Mouse (Mus musculus) neural tube, embryonic 10.5 days (tissue): ENCODE measurements at regions not wholly inside any gene's neighbourhood (a gene's known extent, or its start where the extent isn't known, plus 50 kb on each side); places are given as distances from the start of the nearest gene placed in this dataset.

Experiments used
- DNase-seq: peaks from one replicate; pipeline ENCODE4 v3.0.0-alpha.2; 2017; ENCODE audit warnings: low spot score; ENCODE audit errors: extremely low spot score

DNA sequence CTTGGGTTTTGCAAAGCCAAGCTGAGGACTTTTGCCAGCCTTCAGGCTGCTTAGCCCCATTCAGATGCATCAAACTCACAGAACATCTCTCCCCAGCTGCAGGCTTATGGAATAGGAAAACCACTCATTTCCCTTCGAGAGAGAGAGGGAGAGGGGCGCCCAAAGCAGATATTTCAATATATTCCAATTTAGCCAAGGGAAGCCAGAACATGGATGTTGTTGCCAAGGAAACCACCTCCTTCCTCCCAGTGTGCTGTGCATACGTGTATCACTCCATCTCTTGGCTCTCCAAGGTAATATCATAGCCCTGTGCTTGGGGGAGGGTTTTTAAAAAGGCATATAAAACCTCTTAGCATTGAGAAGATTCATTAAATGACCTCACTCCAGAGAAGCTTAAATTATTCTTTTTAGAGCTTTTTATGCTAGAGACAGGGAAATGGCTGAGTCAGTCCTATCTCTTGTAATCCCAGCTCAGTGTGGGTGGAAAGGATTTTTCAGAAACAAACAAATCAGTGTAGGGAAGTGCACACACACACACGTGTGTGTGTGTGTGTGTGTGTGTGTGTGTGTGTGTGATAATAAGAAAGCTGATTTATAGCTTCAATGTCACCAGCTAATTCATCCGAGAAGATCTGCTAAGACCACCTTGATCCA is 245.1 kb downstream of the Rps24 start:
- no peak for DNase-seq

DNA sequence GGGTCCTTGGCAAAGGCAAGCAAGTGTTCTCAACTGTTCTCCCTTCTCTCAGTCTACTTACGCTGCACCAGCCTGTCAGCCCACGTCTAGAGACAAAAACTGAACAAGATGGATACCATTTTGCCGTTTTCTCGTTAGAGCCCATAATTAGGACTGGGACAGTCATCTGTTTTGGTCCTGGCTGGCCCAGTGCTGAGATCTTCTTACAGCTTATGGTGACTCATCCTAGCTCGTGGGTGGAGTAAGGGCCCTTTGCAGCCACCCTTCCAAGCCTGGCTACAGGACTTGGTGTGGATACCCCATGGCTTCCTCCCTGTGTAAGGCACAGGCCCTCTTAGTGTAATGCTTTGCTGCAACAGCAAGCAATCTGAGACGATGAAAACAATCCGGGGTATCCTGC is 246.4 kb downstream of the Rps24 start:
- no peak for DNase-seq

DNA sequence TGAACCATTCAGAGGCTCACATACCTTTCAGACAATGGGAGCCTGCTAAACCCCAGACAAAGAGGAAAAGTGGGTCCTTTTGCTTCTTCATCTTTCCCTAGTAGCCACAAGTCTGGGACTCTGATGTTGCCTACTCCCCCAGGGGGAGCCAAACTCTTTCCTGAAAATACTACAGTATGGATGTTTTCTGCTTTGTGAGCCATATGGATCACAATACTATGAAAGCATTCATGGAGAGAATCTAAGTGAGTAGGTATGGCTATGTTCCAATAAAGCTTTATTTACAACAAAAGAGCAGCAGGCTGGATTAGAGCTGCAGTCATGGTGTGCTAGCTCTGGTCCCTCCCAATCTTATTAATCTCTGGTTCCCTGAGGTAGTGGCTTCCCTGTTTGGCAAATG is 251.9 kb downstream of the Rps24 start:
- no peak for DNase-seq

DNA sequence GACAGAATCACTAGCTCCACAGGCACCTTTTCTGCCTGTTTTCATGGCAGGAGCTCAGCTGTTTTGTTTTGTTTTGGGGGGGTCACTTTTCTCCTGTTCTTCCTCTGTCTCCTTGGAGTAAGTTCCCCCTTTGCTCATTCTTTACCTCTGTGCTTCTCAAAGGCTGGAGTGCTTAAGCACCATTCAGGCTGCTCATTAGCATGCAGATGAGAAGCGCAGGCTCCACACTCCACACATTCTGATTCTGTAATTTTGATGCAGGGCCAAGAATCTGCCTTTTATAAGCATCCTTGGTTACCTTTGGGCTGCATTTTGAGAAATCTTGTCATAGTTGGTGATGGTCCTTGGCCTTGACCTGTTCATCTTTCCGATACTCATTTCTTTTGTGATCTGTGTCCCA is 257.5 kb downstream of the Rps24 start:
- no peak for DNase-seq

DNA sequence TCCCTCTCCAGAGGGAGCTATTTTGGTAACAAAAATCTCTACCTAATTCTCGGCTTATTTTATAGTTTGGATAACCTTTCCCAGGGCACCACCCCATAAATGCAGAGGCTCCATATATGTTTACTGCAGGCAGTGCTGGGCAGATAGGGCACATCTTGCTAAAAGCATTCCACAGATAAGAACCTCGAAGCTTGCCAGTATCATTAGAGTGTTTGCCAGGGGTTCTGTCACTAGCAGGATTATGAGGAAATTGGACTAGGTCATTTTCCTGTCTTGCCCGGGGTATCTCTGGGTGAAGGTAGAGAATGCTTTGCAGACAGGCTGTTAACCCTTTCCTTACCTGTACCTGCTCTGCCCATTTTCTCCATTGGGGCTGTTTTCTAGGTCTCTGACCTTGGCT is 258.8 kb downstream of the Rps24 start:
- DNase-seq: no peak

DNA sequence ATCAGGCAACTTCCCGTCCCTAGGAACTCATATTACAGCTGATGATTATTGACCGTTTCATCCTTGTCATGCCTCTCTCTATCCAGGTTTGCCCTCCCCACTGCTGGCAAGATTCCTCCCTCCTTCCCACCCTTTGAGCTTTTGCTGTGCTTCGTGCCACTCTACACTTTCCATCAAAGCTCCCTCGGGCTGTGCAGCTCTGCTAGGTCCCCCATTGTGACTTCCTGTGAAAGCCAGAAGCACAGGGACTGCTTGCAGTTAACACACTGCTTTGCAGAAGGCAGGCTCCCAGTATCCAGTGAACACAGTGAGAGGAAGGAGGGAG is 260.5 kb downstream of the Rps24 start:
- DNase-seq: no peak

DNA sequence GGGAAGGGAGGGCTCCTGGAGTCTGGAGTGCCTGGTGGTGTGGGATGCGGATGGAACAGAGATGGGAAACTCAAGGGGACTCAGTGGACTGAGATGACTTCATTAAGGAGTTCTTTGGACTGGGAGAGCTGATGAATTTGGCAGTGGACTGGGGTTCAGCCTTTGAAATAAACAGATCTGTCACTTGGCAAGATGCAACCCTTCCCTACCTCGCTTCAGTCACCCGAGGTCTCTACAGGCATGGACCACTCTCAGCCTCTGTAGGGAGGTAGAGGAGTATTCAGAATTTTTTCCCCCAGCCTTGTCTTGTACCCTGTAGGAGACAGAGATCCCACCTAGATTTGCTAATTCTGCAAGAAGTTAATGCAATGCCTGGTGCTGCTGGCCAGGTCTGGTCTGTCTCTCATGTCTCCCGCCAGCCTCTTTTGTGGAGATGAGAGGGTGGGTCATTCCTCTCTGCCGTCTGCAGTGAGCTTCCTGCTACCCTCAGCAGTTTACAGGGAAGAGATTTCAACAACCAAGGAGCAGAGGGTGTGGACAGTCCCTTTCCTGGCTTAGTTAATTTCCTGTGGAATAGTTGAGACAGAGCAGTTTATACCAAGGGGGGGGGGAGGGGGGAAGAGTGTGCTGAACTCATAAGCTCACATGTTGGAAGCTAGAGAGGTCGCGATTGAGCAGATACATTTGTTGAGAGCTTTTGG is 261.0 kb downstream of the Rps24 start:
- DNase-seq: no peak

DNA sequence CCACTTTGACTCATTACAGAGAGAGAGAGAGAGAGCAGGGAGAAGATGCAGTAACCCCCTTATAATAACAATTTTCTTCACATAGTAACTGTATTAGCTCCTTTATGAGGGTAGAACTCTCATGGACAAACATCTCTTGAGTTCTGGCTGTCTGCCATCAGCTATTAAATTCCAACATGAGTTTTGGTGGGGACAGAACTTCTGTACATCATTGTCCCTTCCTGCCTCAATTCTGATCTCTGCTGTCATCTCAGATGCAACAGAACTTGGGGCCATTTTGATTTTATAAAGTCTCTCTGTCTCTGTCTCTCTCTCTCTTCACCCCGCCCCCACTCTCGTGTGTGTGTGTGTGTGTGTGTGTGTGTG is 261.6 kb downstream of the Rps24 start:
- DNase-seq: no peak

DNA sequence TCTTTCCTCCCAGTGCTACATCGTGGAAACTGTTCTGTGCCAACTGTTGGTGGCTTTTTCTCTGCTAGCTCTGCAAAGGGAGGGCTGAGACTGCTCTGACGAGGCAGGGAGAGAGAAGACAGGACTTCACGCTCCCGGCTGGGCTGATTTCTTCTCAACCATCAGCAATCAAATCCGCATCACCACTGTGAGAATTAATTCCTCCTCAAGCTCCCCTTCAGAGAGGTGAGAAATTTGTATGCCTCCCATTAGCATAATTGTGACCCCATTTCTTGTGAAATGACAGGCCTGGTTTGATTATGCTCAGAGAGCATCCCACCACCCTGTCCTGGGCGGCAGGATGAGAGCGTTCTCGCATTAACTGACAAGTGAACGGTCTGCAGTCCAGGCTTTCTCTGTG is 262.4 kb downstream of the Rps24 start:
- no peak for DNase-seq

DNA sequence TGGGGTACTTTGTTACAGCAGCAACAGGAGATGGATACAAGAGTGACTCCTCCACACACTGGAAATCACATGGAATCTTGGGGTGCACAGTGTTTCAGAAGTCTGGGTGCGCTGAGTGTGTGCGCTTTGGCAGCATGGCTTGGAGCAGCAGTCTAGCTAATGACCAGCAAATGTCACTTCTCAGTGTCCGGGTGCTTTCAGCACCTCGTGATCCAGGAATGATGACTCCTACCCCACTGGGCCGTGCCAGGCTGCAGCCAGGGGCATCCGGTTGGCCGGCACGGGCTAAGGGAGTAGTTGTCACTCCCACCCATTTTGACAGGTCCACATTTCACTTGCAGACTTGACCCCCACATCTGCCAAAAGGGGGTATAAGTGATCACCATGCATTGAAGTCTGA is 264.3 kb downstream of the Rps24 start:
- DNase-seq: no peak

DNA sequence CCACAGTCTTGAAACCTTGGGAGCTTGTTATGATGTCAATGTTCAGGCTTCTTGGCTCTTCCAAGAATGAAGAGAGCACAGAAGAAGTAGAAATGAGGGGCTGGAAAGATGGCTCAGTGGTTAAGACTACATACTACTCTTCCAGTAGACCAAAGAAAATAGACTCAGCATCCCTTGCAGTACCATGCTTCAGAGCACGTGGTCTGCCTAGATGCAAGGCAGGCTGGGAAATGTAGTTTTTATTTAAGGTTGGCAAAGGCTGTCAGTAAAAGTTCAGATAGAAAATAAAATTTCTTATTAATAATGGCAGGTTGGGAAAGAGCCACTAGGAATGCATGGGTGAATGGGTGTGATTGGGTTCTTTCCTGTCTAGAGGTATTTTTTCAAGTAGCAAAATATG is 267.8 kb downstream of the Rps24 start:
- DNase-seq: no peak

DNA sequence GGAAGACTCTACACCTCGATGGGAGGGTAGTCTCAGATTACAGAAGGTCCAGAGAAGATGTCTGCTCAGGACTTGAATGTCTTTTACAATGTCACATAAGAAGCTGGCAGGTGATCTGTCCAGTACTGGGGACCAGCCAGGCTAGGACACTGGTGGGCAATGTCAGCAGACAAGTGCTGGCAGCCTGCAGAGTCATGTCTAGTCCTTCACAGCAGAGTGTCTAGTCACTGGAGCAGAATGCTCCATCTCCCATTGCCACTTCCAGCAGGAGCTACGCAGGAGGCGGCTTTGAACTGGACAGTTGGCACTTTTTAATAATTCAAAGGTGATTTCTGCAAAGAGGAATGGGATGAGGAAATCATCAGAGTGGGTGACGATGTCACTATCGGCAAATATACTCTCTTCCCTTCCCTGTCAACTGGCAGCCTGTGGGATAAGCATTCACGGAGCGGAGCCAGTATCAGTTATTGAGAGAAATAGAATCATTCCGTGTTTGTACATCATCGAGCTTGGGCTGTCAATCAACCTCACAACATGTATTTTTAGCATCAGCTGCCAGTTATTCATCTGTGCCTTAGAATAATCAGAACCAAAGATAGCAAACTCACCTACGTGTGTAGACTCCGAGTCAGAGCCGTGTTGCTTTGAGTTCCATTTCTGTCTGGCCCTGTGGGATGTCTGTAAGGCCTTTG is 268.6 kb downstream of the Rps24 start:
- no peak for DNase-seq

DNA sequence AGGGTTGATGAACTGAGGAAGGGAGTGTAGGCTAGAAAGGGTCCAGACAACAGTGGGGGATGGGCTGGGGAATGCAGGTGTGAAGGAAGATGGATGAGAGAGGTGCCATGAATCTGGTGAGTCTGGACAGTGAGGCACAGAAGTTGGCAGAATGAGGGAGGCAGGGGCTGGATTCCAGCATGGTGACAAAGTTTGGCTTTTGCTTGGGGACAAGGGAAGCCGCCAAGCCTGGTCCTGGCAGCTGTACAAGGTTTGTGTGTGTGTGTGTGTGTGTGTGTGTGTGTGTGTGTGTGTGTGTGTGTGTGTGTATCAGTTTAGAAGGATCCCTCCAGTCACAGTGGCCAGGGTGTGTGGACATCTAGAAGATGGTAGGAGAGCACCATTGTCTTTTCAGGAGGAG is 270.4 kb downstream of the Rps24 start:
- no peak for DNase-seq

DNA sequence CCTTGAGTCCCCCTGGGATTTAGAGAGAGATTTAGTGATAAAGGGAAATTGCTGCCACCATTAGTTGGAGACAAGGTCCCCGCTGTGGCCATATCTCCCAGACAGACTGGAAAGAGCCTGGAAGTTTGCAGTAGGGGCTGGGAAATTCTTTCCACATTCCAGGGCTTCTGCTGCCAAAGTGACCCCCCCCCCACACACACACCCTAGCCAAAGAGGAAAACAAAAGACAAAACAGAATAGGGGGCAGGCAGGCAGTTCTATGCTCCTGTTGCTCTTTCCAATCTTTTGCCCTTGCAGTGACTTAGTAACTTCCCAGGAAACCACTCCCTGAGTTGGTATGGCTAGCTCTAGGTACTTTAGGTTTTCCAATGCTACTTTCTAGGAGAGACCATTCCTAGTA is 270.9 kb downstream of the Rps24 start:
- no peak for DNase-seq

DNA sequence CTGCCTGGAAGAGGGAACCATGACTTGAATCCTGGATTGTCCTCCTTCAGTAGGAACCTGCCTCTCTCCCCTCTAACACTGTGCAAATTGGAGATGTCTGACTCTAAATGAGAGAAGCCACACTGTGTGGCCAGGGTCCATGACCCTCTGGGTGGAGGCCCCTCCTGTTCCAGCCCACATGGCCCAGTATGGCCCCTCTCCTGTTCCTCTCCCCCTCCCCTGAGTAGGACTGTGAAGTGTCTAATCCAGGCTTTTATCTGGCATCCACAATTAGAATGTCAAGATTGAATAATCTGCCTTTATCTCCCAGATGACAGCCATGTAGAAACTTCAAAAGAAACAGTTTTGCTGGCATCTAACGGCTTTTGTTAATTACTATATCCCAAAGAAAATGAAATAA is 274.0 kb downstream of the Rps24 start:
- DNase-seq: no peak

DNA sequence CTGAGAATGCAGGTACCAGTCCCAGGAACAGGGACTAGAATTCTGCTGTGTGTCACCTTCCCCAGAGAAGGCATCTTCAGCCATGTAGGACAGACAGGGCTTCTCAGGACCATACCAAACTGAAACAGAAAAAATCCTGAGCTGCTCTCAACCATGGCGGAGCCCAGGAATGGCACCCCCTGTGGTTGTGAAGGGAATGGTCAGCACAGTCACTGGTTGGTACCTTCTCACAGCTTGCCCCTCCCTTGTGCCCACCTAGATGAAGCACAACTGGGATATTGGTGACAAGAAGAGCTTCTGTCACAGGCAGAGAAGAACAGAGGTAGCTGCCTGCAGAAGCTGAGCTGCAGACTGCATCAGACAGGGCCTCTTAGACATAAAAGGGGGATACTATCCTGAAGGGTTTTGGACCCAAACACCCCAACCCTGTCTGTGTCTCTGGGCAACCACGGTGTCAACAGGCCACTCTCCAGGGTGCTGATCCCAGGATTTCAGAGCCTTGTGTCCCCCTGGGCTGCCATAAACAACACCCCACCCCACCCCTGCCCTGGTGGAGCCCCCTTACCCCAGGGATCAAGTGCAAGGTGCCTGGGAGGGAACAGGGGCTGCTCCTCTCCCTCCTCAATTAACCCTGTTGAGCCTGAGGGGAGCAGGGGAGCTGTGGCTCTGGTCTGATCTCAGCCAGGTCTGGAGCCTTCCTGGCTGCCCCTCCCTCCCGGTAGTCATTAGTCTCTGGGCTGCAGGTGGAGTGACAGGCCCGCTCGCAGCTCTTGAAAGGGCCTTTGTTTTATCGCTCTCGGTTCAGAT is 275.7 kb downstream of the Rps24 start:
- DNase-seq: peak; percentile 41

DNA sequence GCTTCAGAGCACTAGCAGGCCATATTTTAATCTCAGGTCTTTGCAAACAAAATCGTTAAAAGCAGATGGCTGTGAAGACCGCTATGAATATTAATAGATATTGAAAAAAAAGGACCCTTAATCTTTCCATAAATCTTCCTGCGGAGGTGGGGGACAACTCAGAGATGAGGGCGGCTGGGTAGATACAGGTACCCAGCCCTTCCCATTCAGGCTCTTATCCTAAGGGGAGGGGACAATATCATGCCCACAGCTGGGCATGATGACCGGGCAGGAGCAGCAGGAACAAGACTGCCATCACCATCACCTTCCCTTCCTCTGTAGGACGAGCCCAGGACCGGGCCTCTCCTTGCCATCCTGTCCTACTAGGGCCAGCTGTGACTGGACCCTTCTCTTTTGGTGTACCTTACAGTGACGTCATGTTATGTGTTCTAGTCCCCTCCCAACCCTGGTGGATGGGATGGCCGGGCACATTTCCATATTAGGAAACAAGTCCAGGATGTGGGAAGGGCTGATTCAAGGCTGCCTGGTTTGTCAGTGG is 276.4 kb downstream of the Rps24 start:
- no peak for DNase-seq

DNA sequence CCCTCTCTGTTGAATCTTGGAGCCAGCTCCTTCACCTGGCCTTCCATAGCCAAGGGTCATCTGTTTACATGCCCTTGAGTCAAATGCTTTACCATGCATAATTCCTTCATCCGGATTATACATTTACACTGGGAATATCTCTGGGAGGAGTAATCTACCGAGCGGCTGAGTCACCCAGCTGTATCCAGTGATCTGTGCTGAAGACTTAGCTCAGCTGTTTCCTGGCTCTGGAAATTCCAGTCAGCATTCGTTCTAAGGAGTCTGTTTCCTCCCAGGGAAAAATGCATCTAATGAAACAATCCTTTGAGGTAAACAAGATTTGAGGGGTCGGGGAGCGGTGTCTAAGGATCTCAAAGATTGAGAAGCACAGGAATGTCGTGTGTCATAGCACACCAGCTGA is 276.9 kb downstream of the Rps24 start:
- DNase-seq: no peak

DNA sequence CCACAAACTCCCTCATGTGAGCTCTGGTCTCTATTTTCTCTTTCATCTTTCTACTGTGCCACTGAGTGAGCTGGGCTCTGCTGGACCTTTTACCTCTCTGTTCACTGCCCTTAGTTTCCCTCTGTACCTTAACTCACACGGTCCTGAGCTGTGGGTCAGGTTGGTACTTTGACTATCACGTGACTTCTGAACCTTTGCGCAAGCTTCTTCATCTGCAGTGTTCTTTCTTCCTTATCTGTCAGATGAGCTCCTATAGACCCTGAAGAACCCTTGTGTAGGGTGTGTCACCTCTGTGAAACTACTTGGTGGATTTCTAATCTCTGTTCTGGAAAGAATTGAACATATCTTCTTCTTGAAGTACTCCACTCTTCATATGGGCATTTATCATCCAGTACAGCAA is 279.3 kb downstream of the Rps24 start:
- DNase-seq: no peak

DNA sequence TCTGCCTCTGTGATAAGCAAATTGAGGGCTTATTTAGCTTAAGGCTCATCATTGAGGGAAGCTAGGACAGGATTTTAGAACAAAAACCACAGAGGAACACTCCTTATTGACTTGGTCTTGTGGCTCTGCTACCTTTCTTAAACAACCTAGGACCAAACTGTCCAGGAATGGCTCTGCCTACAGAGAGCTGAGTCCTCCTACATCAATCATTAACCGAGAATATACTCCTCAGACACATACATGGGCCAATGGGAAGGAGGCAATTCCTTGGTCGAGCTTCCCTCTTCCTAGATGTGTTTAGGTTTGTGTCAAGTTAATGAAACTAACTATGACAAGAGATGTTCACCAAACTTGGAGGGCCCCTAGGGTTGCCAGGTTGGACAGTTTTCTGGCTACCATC is 279.8 kb downstream of the Rps24 start:
- no peak for DNase-seq

DNA sequence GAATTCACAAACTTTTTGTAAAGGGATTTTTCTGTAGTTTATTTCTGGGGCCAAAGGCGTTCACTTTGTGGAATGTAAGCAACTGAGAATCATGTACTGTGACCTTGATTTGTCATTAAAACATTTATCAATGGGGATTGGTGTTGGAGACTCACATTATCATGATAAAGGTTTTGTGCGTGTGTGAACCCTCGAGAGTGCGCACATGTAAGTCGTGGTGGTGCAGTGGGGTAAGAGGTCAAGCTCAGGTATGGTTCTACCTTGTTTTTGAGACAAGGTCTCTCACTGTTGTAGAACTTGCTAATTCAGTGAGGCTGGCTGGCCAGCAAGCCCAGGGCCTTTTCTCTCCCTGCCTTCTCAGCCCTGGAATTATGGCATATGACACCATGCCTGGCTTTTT is 280.4 kb downstream of the Rps24 start:
- no peak for DNase-seq

DNA sequence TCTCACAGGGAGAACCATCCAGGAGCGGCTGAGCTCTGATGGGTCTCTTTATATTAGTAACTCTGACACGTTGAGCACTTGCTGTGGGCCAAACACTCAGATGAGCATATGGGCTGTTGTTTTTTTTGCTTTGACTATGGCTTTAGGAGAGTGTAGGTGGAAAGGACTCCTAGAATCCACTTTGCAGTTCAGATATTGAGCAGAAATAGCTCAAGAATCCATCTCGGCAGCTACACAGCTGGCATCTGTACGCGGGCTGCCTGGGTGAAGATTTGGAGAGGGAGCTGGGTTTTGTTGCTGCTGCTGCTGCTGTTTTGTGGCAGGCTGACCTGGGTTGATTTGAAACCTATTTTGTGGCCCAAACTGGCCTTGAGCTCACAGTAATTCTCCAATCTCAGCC is 281.0 kb downstream of the Rps24 start:
- DNase-seq: no peak
